Mouse (Mus musculus): ENCODE measurements around the gene Eya4. TPM values are rescaled to one million over a fixed set of nuclear protein-coding genes. Genes with fewer than 3 reads are reported as not detected.
A peak's percentile ranks its signal among the peaks of the same experiment; 100 is the strongest.

Eya4 gene
- polyA plus RNA-seq (2014; fragmentation: Nextera tagmentation; extraction: Ambion mirVana), result 5.0 and 5.7 TPM in 2 replicates

DNA sequence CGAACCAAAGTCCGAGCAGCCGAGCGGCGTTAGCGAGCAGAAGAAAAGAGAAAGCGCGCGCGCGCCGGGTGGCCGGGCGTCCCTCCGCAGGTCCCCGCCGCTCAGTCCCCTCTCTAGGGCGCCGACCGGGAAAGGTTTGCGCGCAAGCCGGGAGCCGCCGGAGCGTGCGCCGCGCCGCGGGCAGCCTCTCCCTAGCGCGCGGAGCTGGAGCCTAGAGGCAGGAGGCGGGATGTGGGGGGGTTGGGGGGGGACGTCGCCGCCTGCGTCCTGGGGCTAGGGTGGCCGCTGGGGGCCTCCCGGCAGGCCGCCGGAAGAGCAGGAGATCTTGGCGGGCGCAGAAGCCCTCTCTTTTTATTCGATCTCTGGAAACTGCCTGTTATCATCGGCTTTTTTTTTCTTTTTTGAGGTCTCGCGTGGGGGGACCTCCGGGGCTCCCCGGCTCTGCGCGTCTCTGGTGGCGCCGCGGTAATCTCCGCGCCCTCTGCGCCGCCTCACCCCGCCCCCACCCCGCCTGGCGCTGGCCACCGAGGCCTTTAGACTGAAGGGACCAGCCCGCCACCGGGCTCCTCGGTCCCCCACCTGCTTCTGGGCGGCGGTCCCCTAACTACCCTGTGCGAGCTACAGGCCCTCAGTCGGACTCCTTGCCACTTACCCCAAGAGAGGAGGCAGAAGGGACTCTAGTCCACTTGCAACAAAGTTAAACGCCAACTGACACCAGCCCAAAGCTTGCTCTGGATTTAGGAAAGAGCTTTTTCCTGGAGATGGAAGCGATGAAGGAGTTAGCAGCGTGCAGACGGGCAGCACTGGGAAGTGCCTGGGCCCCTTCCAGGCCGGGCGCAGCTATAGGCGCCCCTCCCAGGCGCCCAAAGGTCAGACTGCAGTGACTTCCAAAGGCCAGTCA is at the start of gene Eya4:
Gene Eya4 (minus strand): TSS at position 776 of the 901 bp plus-strand sequence.
- H3K4me3 ChIP-seq (ENCODE audit: low read depth, low read length), result peak within 1 kb of the TSS; percentile 74
- no peaks in the 10 kb centered on the region for H3K36me3 ChIP-seq (ENCODE audit: control insufficient read depth, insufficient read depth, low read length)
- ATAC-seq (ENCODE audit: low FRiP score), result peak; percentile 86
- peak within 1 kb of the TSS; percentile 95 for H3K4me2 ChIP-seq (replicated peaks; ENCODE audit: low read depth, low read length)
- no peaks in the 10 kb centered on the region for H3K27me3 ChIP-seq (ENCODE audit: control insufficient read depth, insufficient read depth, low read length)
- peaks cover 2% of the 10 kb centered on the region; the same call in 1 of the 2 replicates for H3K4me1 ChIP-seq (replicated peaks; ENCODE audit: control insufficient read depth, insufficient read depth, low read length)
- peak within 1 kb of the TSS; percentile 70 for H3K27ac ChIP-seq (ENCODE audit: low read depth, low read length)
- peak; percentile 78 for DNase-seq (ENCODE audit: low spot score)
- H3K9me3 ChIP-seq (ENCODE audit: control insufficient read depth, low read length), result no peaks in the 10 kb centered on the region
- peak within 1 kb of the TSS; percentile 73 for H3K9ac ChIP-seq (ENCODE audit: low read depth, low read length)
- 1% methylated on average over 63 of the region's 79 CpGs for WGBS

DNA sequence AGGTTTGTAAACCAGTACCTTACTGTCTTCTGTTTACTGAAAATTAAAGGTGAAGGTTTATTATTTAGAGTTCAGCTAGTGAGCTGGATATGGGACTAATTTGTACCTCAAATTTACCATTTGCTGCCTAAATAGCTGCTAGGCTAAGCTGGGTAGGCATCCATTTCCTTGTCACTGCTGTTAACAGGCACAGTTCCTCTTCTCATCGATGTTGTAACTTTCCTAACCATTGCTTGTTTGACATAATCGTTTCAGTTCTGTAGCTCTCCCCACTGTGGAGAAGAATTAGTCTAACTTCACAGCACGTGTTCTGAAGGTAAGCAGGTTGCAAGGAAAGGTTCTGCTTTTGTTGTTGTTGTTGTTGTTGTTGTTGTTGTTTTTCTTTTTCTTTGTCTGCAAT is 44.8 kb upstream of the Eya4 start:
- no peaks in the 10 kb centered on the region for H3K9me3 ChIP-seq (ENCODE audit: control insufficient read depth, low read length)
- no peaks in the 10 kb centered on the region for H3K4me1 ChIP-seq (replicated peaks; ENCODE audit: control insufficient read depth, insufficient read depth, low read length)
- H3K27me3 ChIP-seq (ENCODE audit: control insufficient read depth, insufficient read depth, low read length), result no peaks in the 10 kb centered on the region
- no peak for DNase-seq (ENCODE audit: low spot score)
- H3K9ac ChIP-seq (ENCODE audit: low read depth, low read length), result no peak overlapping the region
- 89% methylated on average over 3 of the region's 3 CpGs for WGBS
- H3K27ac ChIP-seq (ENCODE audit: low read depth, low read length), result no peak overlapping the region
- H3K4me2 ChIP-seq (replicated peaks; ENCODE audit: low read depth, low read length), result no peak overlapping the region
- H3K36me3 ChIP-seq (ENCODE audit: control insufficient read depth, insufficient read depth, low read length), result no peaks in the 10 kb centered on the region
- ATAC-seq (ENCODE audit: low FRiP score), result no peak
- H3K4me3 ChIP-seq (ENCODE audit: low read depth, low read length), result no peak overlapping the region

DNA sequence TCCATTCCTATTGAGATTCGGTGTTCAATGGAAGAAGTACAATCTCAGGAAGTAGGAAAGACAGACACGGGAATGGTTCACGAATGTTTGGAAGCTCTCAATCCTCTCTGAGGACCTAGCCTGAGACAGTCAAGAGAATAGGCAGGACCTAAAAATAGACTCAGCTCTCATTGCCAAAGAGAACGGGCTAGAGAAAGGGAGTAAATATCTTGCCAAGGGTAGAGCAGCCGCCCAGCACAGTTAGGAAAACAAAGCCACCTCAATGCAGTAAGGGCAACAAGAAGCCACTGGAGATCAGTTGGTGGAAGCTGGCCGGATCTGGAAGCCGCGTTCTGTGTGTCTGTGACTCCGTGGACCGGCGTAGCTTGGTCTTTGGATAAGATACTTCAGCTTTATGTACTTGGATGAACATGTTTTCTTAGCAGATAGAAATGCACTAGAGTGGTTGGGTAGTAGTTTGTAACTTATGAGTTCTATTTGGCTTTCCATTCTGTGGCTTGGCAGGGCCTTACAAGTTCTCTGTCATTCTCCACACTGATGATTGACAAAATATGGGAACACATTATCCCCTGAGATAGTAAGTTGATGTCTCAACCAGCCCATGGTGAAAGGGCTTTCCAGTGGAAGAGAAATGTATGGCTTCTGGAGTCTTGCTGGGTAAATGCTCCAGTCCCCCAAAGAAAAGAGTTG is 44.1 kb upstream of the Eya4 start:
- Histone ChIP-seq H3K27me3 (ENCODE audit: control insufficient read depth, insufficient read depth, low read length) (no peaks in the 10 kb centered on the region), H3K36me3 (ENCODE audit: control insufficient read depth, insufficient read depth, low read length) (no peaks in the 10 kb centered on the region), H3K4me2 (replicated peaks; ENCODE audit: low read depth, low read length) (no peak overlapping the region), H3K27ac (ENCODE audit: low read depth, low read length) (no peak overlapping the region), H3K4me1 (replicated peaks; ENCODE audit: control insufficient read depth, insufficient read depth, low read length) (no peaks in the 10 kb centered on the region), H3K4me3 (ENCODE audit: low read depth, low read length) (no peak overlapping the region), H3K9me3 (ENCODE audit: control insufficient read depth, low read length) (no peaks in the 10 kb centered on the region), H3K9ac (ENCODE audit: low read depth, low read length) (no peak overlapping the region)
- 88% methylated on average over 11 of the region's 11 CpGs for WGBS
- ATAC-seq (ENCODE audit: low FRiP score), result no peak
- no peak for DNase-seq (ENCODE audit: low spot score)

DNA sequence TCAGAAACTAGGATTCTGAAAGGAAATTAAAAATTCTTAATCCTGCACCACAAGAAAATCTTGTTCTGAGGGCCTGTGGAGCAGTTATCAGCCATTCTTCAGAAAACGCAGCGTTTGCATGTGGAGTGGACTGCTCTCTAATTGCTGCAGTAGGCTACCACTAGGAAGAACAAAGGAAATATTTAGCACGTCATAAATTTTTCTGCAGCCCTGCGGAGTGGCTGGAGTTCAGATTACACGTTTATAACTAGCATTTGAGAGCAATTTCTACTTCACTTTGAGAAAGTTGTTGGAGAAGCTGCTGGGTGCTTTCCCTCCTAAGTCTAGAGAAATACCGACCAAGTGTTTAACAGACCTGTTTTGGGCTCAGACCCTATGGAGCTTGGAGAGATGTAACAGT is 43.6 kb upstream of the Eya4 start:
- Histone ChIP-seq H3K36me3 (ENCODE audit: control insufficient read depth, insufficient read depth, low read length) (no peaks in the 10 kb centered on the region), H3K27ac (ENCODE audit: low read depth, low read length) (no peak overlapping the region), H3K9me3 (ENCODE audit: control insufficient read depth, low read length) (no peaks in the 10 kb centered on the region), H3K9ac (ENCODE audit: low read depth, low read length) (no peak overlapping the region), H3K4me2 (replicated peaks; ENCODE audit: low read depth, low read length) (no peak overlapping the region), H3K4me1 (replicated peaks; ENCODE audit: control insufficient read depth, insufficient read depth, low read length) (no peaks in the 10 kb centered on the region), H3K27me3 (ENCODE audit: control insufficient read depth, insufficient read depth, low read length) (no peaks in the 10 kb centered on the region), H3K4me3 (ENCODE audit: low read depth, low read length) (no peak overlapping the region)
- 74% methylated on average over 6 of the region's 6 CpGs for WGBS
- DNase-seq (ENCODE audit: low spot score) (no peak), ATAC-seq (ENCODE audit: low FRiP score) (no peak)

DNA sequence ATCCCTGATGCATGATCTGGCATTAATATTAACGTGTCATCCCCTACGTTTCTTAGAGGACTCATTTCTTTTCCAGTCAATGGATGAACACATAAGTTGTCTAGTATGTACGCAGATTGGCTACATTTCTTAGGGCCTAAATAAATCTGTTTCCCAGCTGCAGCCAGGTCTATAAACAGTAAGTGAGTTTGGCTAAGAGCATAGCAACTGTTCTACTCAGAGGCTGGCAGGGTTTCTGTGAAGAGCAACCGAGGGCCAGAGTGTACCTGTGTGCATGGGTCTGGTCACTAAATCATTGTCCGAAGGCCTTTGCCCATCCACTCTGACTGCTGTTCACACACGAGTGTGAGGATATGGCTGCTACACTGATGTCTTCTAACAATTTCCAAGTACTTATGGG is 13.3 kb upstream of the Eya4 start:
- H3K36me3 ChIP-seq (ENCODE audit: control insufficient read depth, insufficient read depth, low read length), result no peaks in the 10 kb centered on the region
- no peak overlapping the region for H3K27ac ChIP-seq (ENCODE audit: low read depth, low read length)
- WGBS, result 93% methylated on average over 6 of the region's 6 CpGs
- ATAC-seq (ENCODE audit: low FRiP score) (no peak), DNase-seq (ENCODE audit: low spot score) (no peak)
- no peak overlapping the region for H3K4me3 ChIP-seq (ENCODE audit: low read depth, low read length)
- H3K4me1 ChIP-seq (replicated peaks; ENCODE audit: control insufficient read depth, insufficient read depth, low read length), result no peaks in the 10 kb centered on the region
- no peaks in the 10 kb centered on the region for H3K27me3 ChIP-seq (ENCODE audit: control insufficient read depth, insufficient read depth, low read length)
- H3K9me3 ChIP-seq (ENCODE audit: control insufficient read depth, low read length), result no peaks in the 10 kb centered on the region
- no peak overlapping the region for H3K9ac ChIP-seq (ENCODE audit: low read depth, low read length)
- H3K4me2 ChIP-seq (replicated peaks; ENCODE audit: low read depth, low read length), result no peak overlapping the region

DNA sequence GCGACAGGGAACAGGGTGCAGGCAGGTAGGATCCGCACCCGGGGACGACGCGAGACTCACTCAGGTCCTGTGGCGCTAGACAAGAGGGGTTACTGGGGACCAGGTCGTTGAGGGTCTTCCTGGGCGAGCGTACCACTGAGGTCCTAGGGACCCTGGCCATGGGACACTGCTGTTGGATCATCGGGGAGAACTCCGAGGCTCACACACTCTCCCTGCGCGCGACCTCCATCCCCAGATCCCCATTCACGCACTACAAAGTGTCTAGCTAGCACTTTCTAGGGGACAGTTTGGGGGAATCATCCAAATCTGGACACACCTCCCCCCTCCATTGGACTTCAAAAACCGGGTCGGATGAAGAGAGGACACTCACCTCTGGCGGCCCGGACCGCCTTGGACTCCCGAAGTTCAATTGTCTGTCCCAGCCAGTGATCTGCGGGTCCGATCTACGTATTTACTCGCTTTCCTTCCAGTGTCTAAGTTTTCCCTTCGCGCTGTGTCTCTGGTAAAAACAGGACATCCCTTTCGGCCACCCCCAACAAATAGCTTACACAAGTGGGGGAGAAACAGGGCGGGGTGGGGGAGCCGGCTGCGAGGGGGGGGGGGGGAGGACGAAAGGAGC is 1.1 kb downstream of the Eya4 start:
- ATAC-seq (ENCODE audit: low FRiP score) (peak; percentile 40), DNase-seq (ENCODE audit: low spot score) (peak; percentile 72)
- WGBS, result 0% methylated on average over 29 of the region's 33 CpGs
- H3K9me3 ChIP-seq (ENCODE audit: control insufficient read depth, low read length), result no peaks in the 10 kb centered on the region
- H3K9ac ChIP-seq (ENCODE audit: low read depth, low read length), result peak overlapping the region; percentile 73
- peak overlapping the region; percentile 95 for H3K4me2 ChIP-seq (replicated peaks; ENCODE audit: low read depth, low read length)
- peaks cover 2% of the 10 kb centered on the region; the same call in 1 of the 2 replicates for H3K4me1 ChIP-seq (replicated peaks; ENCODE audit: control insufficient read depth, insufficient read depth, low read length)
- no peaks in the 10 kb centered on the region for H3K27me3 ChIP-seq (ENCODE audit: control insufficient read depth, insufficient read depth, low read length)
- peak overlapping the region; percentile 70 for H3K27ac ChIP-seq (ENCODE audit: low read depth, low read length)
- H3K4me3 ChIP-seq (ENCODE audit: low read depth, low read length), result peak overlapping the region; percentile 74
- H3K36me3 ChIP-seq (ENCODE audit: control insufficient read depth, insufficient read depth, low read length), result no peaks in the 10 kb centered on the region

DNA sequence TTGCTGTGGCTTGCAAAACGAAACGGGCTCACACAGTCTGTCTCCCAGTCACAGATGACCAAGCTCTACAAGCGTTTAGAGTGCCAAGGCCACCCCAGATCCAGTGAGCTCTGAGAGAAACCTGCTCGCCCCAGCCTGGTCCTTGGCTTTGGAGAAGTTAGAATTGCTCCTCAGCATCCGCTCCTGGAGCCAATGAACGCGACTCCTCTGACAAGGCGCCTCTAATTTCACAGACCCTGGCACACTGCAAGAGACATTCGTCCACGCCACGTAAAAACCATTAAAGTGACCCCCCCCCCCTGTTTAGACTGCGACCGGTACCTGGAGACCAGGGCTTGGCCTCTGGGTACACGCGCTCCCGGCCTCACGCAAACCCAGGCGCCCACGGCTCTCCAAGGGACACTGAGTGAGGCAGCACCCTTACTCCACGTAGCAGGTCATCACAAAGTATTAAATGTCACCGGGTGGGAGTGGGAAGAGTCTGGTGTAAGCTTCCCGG is 1.6 kb downstream of the Eya4 start:
- Histone ChIP-seq H3K4me1 (replicated peaks; ENCODE audit: control insufficient read depth, insufficient read depth, low read length) (peaks cover 2% of the 10 kb centered on the region; the same call in 1 of the 2 replicates), H3K27ac (ENCODE audit: low read depth, low read length) (peak overlapping the region; percentile 70; the same call in 1 of the 2 replicates), H3K27me3 (ENCODE audit: control insufficient read depth, insufficient read depth, low read length) (no peaks in the 10 kb centered on the region), H3K36me3 (ENCODE audit: control insufficient read depth, insufficient read depth, low read length) (no peaks in the 10 kb centered on the region), H3K9me3 (ENCODE audit: control insufficient read depth, low read length) (no peaks in the 10 kb centered on the region), H3K9ac (ENCODE audit: low read depth, low read length) (peak overlapping the region; percentile 73), H3K4me2 (replicated peaks; ENCODE audit: low read depth, low read length) (peak overlapping the region; percentile 95), H3K4me3 (ENCODE audit: low read depth, low read length) (peak overlapping the region; percentile 74)
- DNase-seq (ENCODE audit: low spot score) (peak; percentile 61), ATAC-seq (ENCODE audit: low FRiP score) (peak; percentile 23)
- WGBS, result under 1% methylated on average over 22 of the region's 22 CpGs

DNA sequence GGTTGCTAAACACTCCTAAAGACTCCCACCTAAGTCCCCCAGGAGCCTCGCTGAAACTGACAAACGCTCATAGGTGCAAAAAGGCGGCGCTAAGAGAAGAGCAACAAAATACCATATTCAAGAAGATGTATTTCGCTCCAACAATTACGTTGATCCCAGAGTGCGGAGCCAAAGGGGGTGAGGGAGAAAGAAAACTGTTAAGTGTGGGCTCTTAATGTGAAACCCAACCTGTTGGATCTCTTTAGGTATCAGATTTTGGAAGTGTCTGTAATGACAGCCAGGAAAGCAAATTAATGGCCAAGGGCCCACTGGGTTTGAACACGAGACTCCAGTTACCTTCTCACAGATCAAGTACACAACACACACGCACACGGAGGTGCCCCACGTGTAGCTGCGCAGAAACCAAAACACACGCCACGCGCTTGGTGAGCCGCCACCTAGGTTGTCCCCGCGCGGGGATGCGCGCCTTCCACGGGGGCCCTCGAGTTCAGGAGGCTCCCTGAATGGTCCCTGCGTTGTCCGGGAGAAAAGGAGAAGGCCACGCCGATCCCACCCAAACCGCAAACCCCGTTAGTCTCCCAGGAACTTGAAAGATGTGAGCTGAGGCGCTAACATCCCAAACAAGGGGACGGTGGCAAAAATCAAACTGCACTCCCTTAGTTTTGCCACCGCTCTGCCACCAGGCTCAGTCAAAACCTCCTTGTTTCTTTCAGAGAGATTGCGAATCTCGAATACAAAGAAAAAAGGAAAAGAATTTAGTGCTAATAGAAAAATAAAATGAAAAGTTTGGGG is 2.3 kb downstream of the Eya4 start:
- Histone ChIP-seq H3K27me3 (ENCODE audit: control insufficient read depth, insufficient read depth, low read length) (no peaks in the 10 kb centered on the region), H3K27ac (ENCODE audit: low read depth, low read length) (no peak overlapping the region), H3K9me3 (ENCODE audit: control insufficient read depth, low read length) (no peaks in the 10 kb centered on the region), H3K4me2 (replicated peaks; ENCODE audit: low read depth, low read length) (peak overlapping the region; percentile 95), H3K4me3 (ENCODE audit: low read depth, low read length) (peak overlapping the region; percentile 74), H3K9ac (ENCODE audit: low read depth, low read length) (peak overlapping the region; percentile 73), H3K36me3 (ENCODE audit: control insufficient read depth, insufficient read depth, low read length) (no peaks in the 10 kb centered on the region), H3K4me1 (replicated peaks; ENCODE audit: control insufficient read depth, insufficient read depth, low read length) (peaks cover 2% of the 10 kb centered on the region; the same call in 1 of the 2 replicates)
- DNase-seq (ENCODE audit: low spot score), result peak; percentile 61
- ATAC-seq (ENCODE audit: low FRiP score), result no peak
- 1% methylated on average over 34 of the region's 34 CpGs for WGBS
